Comparison of ENCODE assay signal across 9 mouse cellular contexts in genomic region chr17:29975731-29976130, GRCm38 (mm10). TPM values are rescaled to one million over a fixed set of nuclear protein-coding genes. Genes with fewer than 3 reads are reported as not detected.
DNase-seq lines count a peak whose midpoint lies in the region; ATAC-seq and TF ChIP-seq lines count a peak whose summit lies in the region.
"Had no signal": no experiment of that assay in that cellular context is flagged by ENCODE, and none has a peak within 500 bp of the region (broad histone marks: within the 10 kb centered on the region; RNA-seq: fewer than 3 reads in every experiment).

No protein-coding gene starts in this region.

- no peak overlapping the region for H3K9ac ChIP-seq in MEL (ENCODE audit: control insufficient read depth, low read depth, low read length, poor library complexity, severe bottlenecking)
- H3K9ac ChIP-seq in forebrain, embryonic 15.5 days (replicated peaks) = no peak overlapping the region
- no peak overlapping the region for H3K9ac ChIP-seq in lung, postnatal 0 days (replicated peaks; ENCODE audit: low read depth)

- H3K9me3 ChIP-seq in MEL (replicated peaks; ENCODE audit: insufficient read depth, low read length) = no peaks in the 10 kb centered on the region
- H3K9me3 ChIP-seq in forebrain, embryonic 15.5 days = no peaks in the 10 kb centered on the region
- no peaks in the 10 kb centered on the region for H3K9me3 ChIP-seq in lung, postnatal 0 days (ENCODE audit: low read length)
- H3K9me3 ChIP-seq: megakaryocyte, embryonic 14.5 days had no signal

- ATAC-seq in cerebellum, adult (ENCODE audit: insufficient number of reproducible peaks, low FRiP score, low TSS enrichment) = peak; percentile 96
- ATAC-seq in forebrain, embryonic 15.5 days (replicated peaks) = peak; percentile 77; the same call in 1 of the 2 replicates
- ATAC-seq in lung, postnatal 0 days = peak; percentile 89

- H3K4me2 ChIP-seq in forebrain, embryonic 15.5 days (replicated peaks) = no peak overlapping the region
- H3K4me2 ChIP-seq in lung, postnatal 0 days (replicated peaks; ENCODE audit: low read depth, low read length) = no peak overlapping the region

- no peak overlapping the region for H3K4me3 ChIP-seq in MEL (ENCODE audit: control insufficient read depth in 1 of 2, insufficient read depth in 1 of 2, low read depth in 2 of 2, low read length in 2 of 2)
- H3K4me3 ChIP-seq in forebrain, embryonic 15.5 days = no peak overlapping the region
- H3K4me3 ChIP-seq in lung, postnatal 0 days (ENCODE audit: low read depth, low read length) = no peak overlapping the region

- TF ChIP-seq CTCF in MEL (IDR thresholded peaks at IDR 0.05 in 2 of 3, conservative IDR thresholded peaks at IDR 0.05 in 1 of 3; ENCODE audit: control insufficient read depth in 1 of 3, insufficient read depth in 1 of 3, low read depth in 2 of 3, low read length in 3 of 3, poor library complexity in 1 of 3, severe bottlenecking in 1 of 3) = peak; percentile 74 to 92 (median 79)
- TF ChIP-seq CTCF in lung, postnatal 0 days (IDR thresholded peaks at IDR 0.05) = peak; percentile 96

- no peaks in the 10 kb centered on the region for H3K27me3 ChIP-seq in MEL (ENCODE audit: control insufficient read depth in 1 of 2, insufficient read depth in 2 of 2, low read length in 2 of 2)
- no peaks in the 10 kb centered on the region for H3K27me3 ChIP-seq in forebrain, embryonic 15.5 days
- H3K27me3 ChIP-seq in lung, postnatal 0 days (replicated peaks; ENCODE audit: insufficient read depth, low read length) = no peaks in the 10 kb centered on the region

- H3K27ac ChIP-seq in MEL (ENCODE audit: control insufficient read depth, low read depth, low read length) = no peak overlapping the region
- no peak overlapping the region for H3K27ac ChIP-seq in forebrain, embryonic 15.5 days (replicated peaks)
- H3K27ac ChIP-seq in lung, postnatal 0 days (ENCODE audit: low read length) = no peak overlapping the region

- peaks cover 5 to 21% of the 10 kb centered on the region in 2 experiments for H3K4me1 ChIP-seq in MEL (ENCODE audit: control insufficient read depth in 1 of 2, insufficient read depth in 2 of 2, low read length in 2 of 2)
- H3K4me1 ChIP-seq in forebrain, embryonic 15.5 days = no peaks in the 10 kb centered on the region
- H3K4me1 ChIP-seq in lung, postnatal 0 days (ENCODE audit: insufficient read depth, low read depth, low read length) = no peaks in the 10 kb centered on the region

- DNase-seq in MEL (ENCODE audit: low read depth, low spot score) = peak; percentile 81
- DNase-seq in heart, postnatal 4 days = peak; percentile 95
- DNase-seq in layer of hippocampus, adult 9-10 months (ENCODE audit: low spot score) = peak; percentile 68
- DNase-seq in lung, postnatal 0 days (ENCODE audit: low spot score) = peak; percentile 87
- peak; percentile 75 for DNase-seq in retina, postnatal 7 days (ENCODE audit: low read depth, low spot score)
- DNase-seq in thymus, postnatal 4 days = peak; percentile 87

- H3K79me2 ChIP-seq in MEL (ENCODE audit: control insufficient read depth, insufficient read depth, low read length, poor library complexity) = no peaks in the 10 kb centered on the region

- TF ChIP-seq POLR2A in MEL (IDR thresholded peaks at IDR 0.05; ENCODE audit: control insufficient read depth in 1 of 2, insufficient read depth in 1 of 2, low read depth in 1 of 2, low read length in 2 of 2, poor library complexity in 1 of 2) = 0 out of 4 replicates have a peak, but pooled peaks of 1 of the 2 experiments have one; percentile 22

- TF ChIP-seq RAD21 in MEL (IDR thresholded peaks at IDR 0.05; ENCODE audit: low read depth, low read length) = peak; percentile 83

- 4% methylated on average over 8 of the region's 8 CpGs for WGBS in forebrain, embryonic 15.5 days
- whole genome bisulfite sequencing in lung, postnatal 0 days = 6% methylated on average over 8 of the region's 8 CpGs

- no peak for TF ChIP-seq EP300 in MEL (IDR thresholded peaks at IDR 0.05; ENCODE audit: low read depth in 1 of 2, low read length in 2 of 2)
- no peak for TF ChIP-seq EP300 in lung, postnatal 0 days (IDR thresholded peaks at IDR 0.05)

- H3K36me3 ChIP-seq in MEL (ENCODE audit: control insufficient read depth in 1 of 2, insufficient read depth in 2 of 2, low read length in 2 of 2) = peaks cover 0 to 12% of the 10 kb centered on the region in 2 experiments; a peak in 2 of 4 replicates
- H3K36me3 ChIP-seq in forebrain, embryonic 15.5 days = no peaks in the 10 kb centered on the region
- no peaks in the 10 kb centered on the region for H3K36me3 ChIP-seq in lung, postnatal 0 days (ENCODE audit: insufficient read depth, low read length)

TF ChIP-seq in MEL, 35 proteins besides CTCF, POLR2A, EP300 and RAD21:
- peak; percentile 93 for TF ChIP-seq SMC3 (IDR thresholded peaks at IDR 0.05; ENCODE audit: low read depth, low read length)
- no peak for TF ChIP-seq TAL1 (IDR thresholded peaks at IDR 0.05; ENCODE audit: low read length)
- peak; percentile 93 for TF ChIP-seq ZC3H11A (IDR thresholded peaks at IDR 0.05; ENCODE audit: low read depth, low read length)
- TF ChIP-seq NELFE (IDR thresholded peaks at IDR 0.05; ENCODE audit: low read depth, low read length) = no peak

RNA-seq across cellular contexts. Expression of gene Mdga1, which starts 5.8 kb away (rescaled TPM):
- total RNA-seq in MEL (2012; rRNA removed) = 0.26 and 0.27 TPM in 2 replicates
- polyA plus RNA-seq in MEL (2012; ENCODE audit: insufficient read depth in 1 of 2, insufficient read length in 2 of 2, low read depth in 1 of 2, low replicate concordance in 2 of 2, missing spikeins in 1 of 2) = 1 to 10 TPM in 1 of 2 experiments, not detected in 1; 2.3 TPM
- polyA plus RNA-seq in forebrain, embryonic 15.5 days (2015; fragmentation: Nextera tagmentation; extraction: Ambion mirVana) = 11.3 and 13.4 TPM in 2 replicates
- total RNA-seq in heart, postnatal 4 days (2021) = 10 to 100 TPM; 16.9 to 17.3 TPM
- polyA plus RNA-seq in lung, postnatal 0 days (2015; fragmentation: Nextera tagmentation; extraction: Ambion mirVana) = 2.3 and 3.2 TPM in 2 replicates

RNA-seq across cellular contexts. Expression of gene Zfand3, which starts 28.8 kb away (rescaled TPM):
- 28.3 and 31.7 TPM in 2 replicates for total RNA-seq in MEL (2012; rRNA removed)
- polyA plus RNA-seq in MEL (2012; ENCODE audit: insufficient read depth in 1 of 2, insufficient read length in 2 of 2, low read depth in 1 of 2, low replicate concordance in 2 of 2, missing spikeins in 1 of 2) = 10 to 100 TPM in 1 of 2 experiments, not detected in 1; 48.8 TPM
- 57.0 and 64.2 TPM in 2 replicates for polyA plus RNA-seq in forebrain, embryonic 15.5 days (2015; fragmentation: Nextera tagmentation; extraction: Ambion mirVana)
- 100 to 1,000 TPM; 145 to 149 TPM for total RNA-seq in heart, postnatal 4 days (2021)
- polyA plus RNA-seq in lung, postnatal 0 days (2015; fragmentation: Nextera tagmentation; extraction: Ambion mirVana) = 52.1 and 54.6 TPM in 2 replicates
